ENCODE assay signal across 13 mouse cellular contexts in the genomic region with DNA sequence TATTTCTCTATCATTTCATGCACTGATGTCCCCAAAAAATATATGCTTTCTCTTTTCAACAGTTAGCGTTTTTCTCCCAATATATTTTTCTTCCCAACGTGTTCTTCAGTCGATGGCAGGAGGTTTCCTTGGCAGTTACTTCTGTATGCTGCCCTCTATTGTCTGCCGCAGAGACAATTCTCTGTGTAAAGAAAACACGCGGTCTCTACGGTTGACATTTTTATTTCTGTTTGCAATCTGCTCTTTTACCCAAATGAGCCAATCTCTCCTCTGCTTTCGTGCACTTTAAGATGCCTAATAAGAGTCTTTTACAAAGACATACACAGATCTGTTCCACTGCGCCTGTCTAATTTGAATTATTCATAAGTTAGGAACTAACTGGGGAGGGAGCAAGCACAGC. TPM values are rescaled to one million over a fixed set of nuclear protein-coding genes. Genes with fewer than 3 reads are reported as not detected.
A peak's percentile ranks its signal among the peaks of the same experiment; 100 is the strongest.
DNase-seq lines count a peak whose midpoint lies in the region; ATAC-seq and TF ChIP-seq lines count a peak whose summit lies in the region.
"Had no signal": no experiment of that assay in that cellular context is flagged by ENCODE, and none has a peak within 500 bp of the region (broad histone marks: within the 10 kb centered on the region; RNA-seq: fewer than 3 reads in every experiment).

No protein-coding gene starts in this region.

- H3K4me2 ChIP-seq in forebrain, embryonic 14.5 days (ENCODE audit: low read length) = peak overlapping the region; percentile 25; the same call in 1 of the 2 replicates
- peak overlapping the region; percentile 33 for H3K4me2 ChIP-seq in midbrain, embryonic 14.5 days (ENCODE audit: low read length)
- H3K4me2 ChIP-seq: embryonic facial prominence, embryonic 13.5 days; limb, embryonic 13.5 days had no signal

- intact Hi-C loops in gastrocnemius, postnatal 36 days (cut with DNase I) = no loop called here

- H3K36me3 ChIP-seq in forebrain, embryonic 14.5 days (ENCODE audit: control insufficient read depth, insufficient read depth, low read length) = no peaks in the 10 kb centered on the region
- H3K36me3 ChIP-seq in forebrain, embryonic 10.5 days (replicated peaks) = no peaks in the 10 kb centered on the region
- no peaks in the 10 kb centered on the region for H3K36me3 ChIP-seq in midbrain, embryonic 14.5 days (ENCODE audit: control insufficient read depth, insufficient read depth, low read length)
- H3K36me3 ChIP-seq: embryonic facial prominence, embryonic 13.5 days; limb, embryonic 13.5 days had no signal

- H3K9me3 ChIP-seq in forebrain, embryonic 14.5 days (replicated peaks; ENCODE audit: control insufficient read depth, low read length) = no peaks in the 10 kb centered on the region
- H3K9me3 ChIP-seq in forebrain, embryonic 10.5 days = no peaks in the 10 kb centered on the region
- no peaks in the 10 kb centered on the region for H3K9me3 ChIP-seq in midbrain, embryonic 14.5 days (ENCODE audit: control insufficient read depth, low read length)
- H3K9me3 ChIP-seq: embryonic facial prominence, embryonic 13.5 days; limb, embryonic 13.5 days had no signal

- H3K4me1 ChIP-seq in forebrain, embryonic 14.5 days (ENCODE audit: control insufficient read depth, insufficient read depth, low read length) = peaks cover 30% of the 10 kb centered on the region
- peaks cover 65% of the 10 kb centered on the region for H3K4me1 ChIP-seq in forebrain, embryonic 10.5 days
- H3K4me1 ChIP-seq in cortical plate, adult 2 months (ENCODE audit: control insufficient read depth, insufficient read depth, low read length) = no peaks in the 10 kb centered on the region
- peaks cover 23% of the 10 kb centered on the region for H3K4me1 ChIP-seq in midbrain, embryonic 14.5 days (ENCODE audit: control insufficient read depth, insufficient read depth, low read length)

- DNase-seq in forebrain, embryonic 14.5 days (ENCODE audit: low spot score) = peak; percentile 70
- no peak for DNase-seq in forebrain, embryonic 10.5 days (ENCODE audit: extremely low spot score, low spot score)
- peak; percentile 14 for DNase-seq in layer of hippocampus, adult 11-12 months (ENCODE audit: low spot score)
- DNase-seq in layer of hippocampus, postnatal 10 days (ENCODE audit: low spot score in 2 of 2) = no peak
- DNase-seq in midbrain, embryonic 14.5 days = peak; percentile 78
- DNase-seq in gastrocnemius, postnatal 36 days = no peak
- no peak for DNase-seq in kidney, postnatal 10 days
- DNase-seq: gastrocnemius, postnatal 14 days; kidney, adult 2 months; thymus, adult 2 months had no signal

- no peak overlapping the region for H3K4me3 ChIP-seq in forebrain, embryonic 14.5 days (ENCODE audit: low read depth, low read length)
- H3K4me3 ChIP-seq in forebrain, embryonic 10.5 days = no peak overlapping the region
- no peak overlapping the region for H3K4me3 ChIP-seq in cortical plate, adult 2 months (ENCODE audit: insufficient read depth, low read length)
- H3K4me3 ChIP-seq in midbrain, embryonic 14.5 days (replicated peaks; ENCODE audit: low read depth, low read length) = no peak overlapping the region
- H3K4me3 ChIP-seq: embryonic facial prominence, embryonic 13.5 days; limb, embryonic 13.5 days had no signal

- no peak overlapping the region for H3K9ac ChIP-seq in forebrain, embryonic 14.5 days (ENCODE audit: low read length)
- H3K9ac ChIP-seq in midbrain, embryonic 14.5 days (replicated peaks; ENCODE audit: low read length) = no peak overlapping the region
- H3K9ac ChIP-seq: embryonic facial prominence, embryonic 13.5 days; limb, embryonic 13.5 days had no signal

- ATAC-seq in forebrain, embryonic 14.5 days = no peak
- ATAC-seq in midbrain, embryonic 14.5 days (ENCODE audit: low FRiP score, low TSS enrichment) = no peak

- 19% methylated on average over 9 of the region's 9 CpGs for WGBS in forebrain, embryonic 14.5 days
- 56% methylated on average over 9 of the region's 9 CpGs for WGBS in forebrain, embryonic 10.5 days
- WGBS in midbrain, embryonic 14.5 days = 23% methylated on average over 9 of the region's 9 CpGs

- peak; percentile 26; the same call in 1 of the 2 replicates for TF ChIP-seq CTCF in cortical plate, adult 2 months (IDR thresholded peaks at IDR 0.05; ENCODE audit: extremely low read depth, insufficient read depth, low read length)

- no peak overlapping the region for H3K27ac ChIP-seq in forebrain, embryonic 14.5 days (ENCODE audit: low read depth, low read length)
- no peak overlapping the region for H3K27ac ChIP-seq in forebrain, embryonic 10.5 days
- H3K27ac ChIP-seq in cortical plate, adult 2 months (ENCODE audit: insufficient read depth, low read length) = no peak overlapping the region
- no peak overlapping the region for H3K27ac ChIP-seq in midbrain, embryonic 14.5 days (replicated peaks; ENCODE audit: low read depth, low read length)
- H3K27ac ChIP-seq: embryonic facial prominence, embryonic 13.5 days; limb, embryonic 13.5 days had no signal

- no peak for TF ChIP-seq POLR2A in cortical plate, adult 2 months (IDR thresholded peaks at IDR 0.05; ENCODE audit: extremely low read depth, insufficient read depth, low read length)

- H3K27me3 ChIP-seq in forebrain, embryonic 14.5 days (replicated peaks; ENCODE audit: control insufficient read depth, insufficient read depth, low read length) = no peaks in the 10 kb centered on the region
- H3K27me3 ChIP-seq in forebrain, embryonic 10.5 days (ENCODE audit: poor library complexity, severe bottlenecking) = peaks cover 37% of the 10 kb centered on the region
- no peaks in the 10 kb centered on the region for H3K27me3 ChIP-seq in midbrain, embryonic 14.5 days (ENCODE audit: control insufficient read depth, insufficient read depth, low read length)

RNA-seq across cellular contexts. Expression of a gene that starts 47.9 kb away (rescaled TPM):
- 17.6 and 21.6 TPM in 2 replicates for polyA plus RNA-seq in forebrain, embryonic 14.5 days (2014; fragmentation: Nextera tagmentation; extraction: Ambion mirVana)
- polyA plus RNA-seq in forebrain, embryonic 10.5 days (2016; fragmentation: Nextera tagmentation; extraction: Ambion mirVana) = 25.7 and 27.5 TPM in 2 replicates
- total RNA-seq in layer of hippocampus, postnatal 10 days (2021) = 10 to 100 TPM; 43.1 to 49.0 TPM
- polyA plus RNA-seq in cortical plate, adult 2 months (2012; rRNA removed) = 42.9 and 46.0 TPM in 2 replicates
- 25.8 and 29.6 TPM in 2 replicates for polyA plus RNA-seq in midbrain, embryonic 14.5 days (2014; fragmentation: Nextera tagmentation; extraction: Ambion mirVana)
- 10 to 100 TPM; 10.0 to 10.3 TPM for total RNA-seq in gastrocnemius, postnatal 36 days (2021)

RNA-seq across cellular contexts. Expression of a gene that starts 59.5 kb away (rescaled TPM):
- 94.8 and 99.7 TPM in 2 replicates for polyA plus RNA-seq in forebrain, embryonic 14.5 days (2014; fragmentation: Nextera tagmentation; extraction: Ambion mirVana)
- 188 and 202 TPM in 2 replicates for polyA plus RNA-seq in forebrain, embryonic 10.5 days (2016; fragmentation: Nextera tagmentation; extraction: Ambion mirVana)
- total RNA-seq in layer of hippocampus, postnatal 10 days (2021) = 10 to 100 TPM; 56.3 to 61.8 TPM
- polyA plus RNA-seq in cortical plate, adult 2 months (2012; rRNA removed) = 27.1 and 30.1 TPM in 2 replicates
- polyA plus RNA-seq in midbrain, embryonic 14.5 days (2014; fragmentation: Nextera tagmentation; extraction: Ambion mirVana) = 73.9 and 76.4 TPM in 2 replicates
- 10 to 100 TPM; 33.3 to 34.3 TPM for total RNA-seq in gastrocnemius, postnatal 36 days (2021)

Comparison
In these comparisons a context has a peak if more than half of its experiments do, and no peak if none do; other contexts are left out.
1. DNase-seq: peak in forebrain, embryonic 14.5 days (single experiment), layer of hippocampus, adult 11-12 months (single experiment) and midbrain, embryonic 14.5 days (single experiment); none in forebrain, embryonic 10.5 days (single experiment), layer of hippocampus, postnatal 10 days (0 of 2), gastrocnemius, postnatal 36 days (0 of 2) and kidney, postnatal 10 days (single experiment).